Mouse (Mus musculus) forebrain, embryonic 12.5 days (tissue): ENCODE results near the gene Tstd2. TPM values are rescaled to one million over a fixed set of nuclear protein-coding genes. Genes with fewer than 3 reads are reported as not detected.
A peak's percentile ranks its signal among the peaks of the same experiment; 100 is the strongest.

Experiments used
- ATAC-seq: fragments of 200-750 bp; cut with Nextera tagmentation; 2 replicates; pipeline ENCODE4 v1.8.0; 2017; ENCODE audit warnings: moderate TSS enrichment; ENCODE audit not compliant: low FRiP score
- H3K27ac ChIP-seq: fragments of 300-500 bp; sonication (generic); 2 replicates; pipeline ENCODE4 v1.5.1; 2016; ENCODE audit warnings: mild to moderate bottlenecking
- H3K27me3 ChIP-seq: fragments of 300-500 bp; sonication (generic); 2 replicates; pipeline ENCODE4 v1.6.1; 2016; ENCODE audit warnings: mild to moderate bottlenecking
- H3K36me3 ChIP-seq: fragments of 300-500 bp; sonication (generic); replicated peaks from 2 replicates; pipeline ENCODE4 v1.6.1; 2016; ENCODE audit warnings: mild to moderate bottlenecking
- H3K4me1 ChIP-seq: fragments of 300-500 bp; sonication (generic); 2 replicates; pipeline ENCODE4 v1.6.1; 2016
- H3K4me2 ChIP-seq: fragments of 300-500 bp; sonication (generic); 2 replicates; pipeline ENCODE4 v1.6.1; 2016; ENCODE audit warnings: mild to moderate bottlenecking, moderate library complexity
- H3K4me3 ChIP-seq: fragments of 300-500 bp; sonication (generic); replicated peaks from 2 replicates; pipeline ENCODE4 v1.5.1; 2016; ENCODE audit warnings: mild to moderate bottlenecking
- H3K9ac ChIP-seq: fragments of 300-500 bp; sonication (generic); 2 replicates; pipeline ENCODE4 v1.6.1; 2016; ENCODE audit warnings: mild to moderate bottlenecking
- H3K9me3 ChIP-seq: fragments of 300-500 bp; sonication (generic); 2 replicates; pipeline ENCODE4 v1.6.1; 2016
- WGBS: fragments of 180-500 bp; shearing (Covaris S2); methylation state at CpG from one replicate; pipeline ENCODE4 v1.1.7; 2016; 5-methylcytosine and 5-hydroxymethylcytosine counted together
- polyA plus RNA-seq: library from polyadenylated mRNA; unstranded; fragments of >200 nt; fragmentation: Nextera tagmentation; extraction: Ambion mirVana; gene quantifications from 2 replicates; pipeline ENCODE4 v1.2.1, GENCODE M21; 2016

Gene Tstd2
- polyA plus RNA-seq, 1 experiment from 2014 or later = 60.6 TPM

DNA sequence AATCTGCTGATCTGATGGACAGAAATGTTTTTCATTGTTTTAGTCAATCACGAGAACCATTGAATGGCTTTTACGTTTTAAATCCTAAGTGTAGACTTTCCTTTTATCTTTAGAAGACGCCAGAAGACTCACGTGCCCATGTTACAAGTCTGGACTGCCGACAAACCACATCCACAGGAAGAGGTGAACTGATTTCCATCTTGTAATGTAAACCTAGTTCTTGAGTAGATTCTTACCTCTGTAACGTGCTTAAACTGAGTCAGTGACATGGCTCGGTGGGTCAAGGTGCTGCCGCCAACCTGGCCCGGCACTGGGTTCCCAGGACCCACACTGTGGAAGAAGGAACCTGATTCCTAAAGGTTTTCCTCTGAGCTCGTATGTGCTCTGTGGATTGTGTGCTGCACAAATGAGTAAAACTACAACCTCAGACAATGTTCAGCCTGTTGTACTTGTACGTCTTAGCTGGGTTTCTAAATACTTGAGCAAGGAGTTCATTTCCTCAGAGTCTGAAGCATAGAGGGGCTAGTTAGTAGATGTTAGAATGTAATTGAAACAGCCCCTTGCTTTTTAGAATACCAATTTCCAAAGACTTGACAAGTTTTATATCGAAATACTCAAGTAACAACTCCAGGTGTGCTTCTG lies 13.5 kb upstream of the Tstd2 start:
- Histone ChIP-seq H3K4me2 (no peak overlapping the region), H3K9ac (no peak overlapping the region), H3K4me3 (no peak overlapping the region), H3K36me3 (peaks cover 89% of the 10 kb centered on the region), H3K27ac (no peak overlapping the region), H3K4me1 (no peaks in the 10 kb centered on the region), H3K27me3 (no peaks in the 10 kb centered on the region), H3K9me3 (no peaks in the 10 kb centered on the region)
- 92% methylated on average over 12 of the region's 12 CpGs for WGBS
- no peak for ATAC-seq

DNA sequence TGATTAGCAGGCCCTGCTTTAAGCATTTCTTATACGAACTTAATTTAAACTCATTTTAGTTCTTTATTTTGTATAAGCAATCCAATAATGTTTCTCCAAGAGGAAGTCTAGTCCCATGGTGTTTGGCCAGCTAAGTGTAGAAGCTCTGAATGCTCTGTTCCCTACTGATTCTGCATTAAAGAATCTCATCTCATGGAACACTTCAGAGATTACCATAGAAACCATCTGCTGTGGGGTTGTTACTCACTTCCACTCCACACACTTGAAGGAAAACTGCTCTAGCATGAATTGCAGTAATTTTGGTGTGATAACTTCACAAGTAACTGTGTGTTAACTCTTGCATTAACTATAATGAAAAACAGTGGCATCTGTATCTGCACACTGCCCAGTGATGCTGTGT lies 8.4 kb upstream of the Tstd2 start:
- 88% methylated on average over 1 of the region's 1 CpGs for WGBS
- no peak overlapping the region for H3K27ac ChIP-seq
- H3K9ac ChIP-seq = no peak overlapping the region
- H3K27me3 ChIP-seq = no peaks in the 10 kb centered on the region
- no peak overlapping the region for H3K4me3 ChIP-seq
- H3K9me3 ChIP-seq = no peaks in the 10 kb centered on the region
- ATAC-seq = no peak
- peaks cover 50% of the 10 kb centered on the region for H3K36me3 ChIP-seq
- H3K4me1 ChIP-seq = no peaks in the 10 kb centered on the region
- H3K4me2 ChIP-seq = no peak overlapping the region

DNA sequence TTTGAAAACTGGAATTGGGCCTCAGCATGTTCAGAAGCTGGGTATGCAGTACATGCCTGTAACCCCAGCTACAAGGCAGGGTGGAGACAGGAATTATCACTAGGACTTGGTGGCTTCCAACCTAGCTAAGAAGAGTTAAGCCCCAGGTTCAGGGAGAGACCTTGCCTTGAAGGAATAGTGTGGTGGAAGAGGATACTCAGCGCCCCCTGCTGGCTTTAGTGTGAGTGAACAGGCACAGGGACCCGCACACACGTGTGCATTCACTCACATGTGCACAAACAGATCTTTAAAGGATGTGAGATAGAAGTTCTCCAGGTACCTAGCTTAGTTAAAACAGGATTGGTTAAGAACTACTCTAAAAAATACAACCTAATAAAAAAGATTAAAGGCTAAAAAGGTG lies 5.8 kb upstream of the Tstd2 start:
- H3K9me3 ChIP-seq = no peaks in the 10 kb centered on the region
- H3K4me2 ChIP-seq = no peak overlapping the region
- H3K27ac ChIP-seq = no peak overlapping the region
- 65% methylated on average over 3 of the region's 3 CpGs for WGBS
- no peak overlapping the region for H3K9ac ChIP-seq
- H3K4me1 ChIP-seq = peaks cover 16% of the 10 kb centered on the region
- no peak for ATAC-seq
- H3K4me3 ChIP-seq = no peak overlapping the region
- H3K36me3 ChIP-seq = peaks cover 30% of the 10 kb centered on the region
- no peaks in the 10 kb centered on the region for H3K27me3 ChIP-seq

DNA sequence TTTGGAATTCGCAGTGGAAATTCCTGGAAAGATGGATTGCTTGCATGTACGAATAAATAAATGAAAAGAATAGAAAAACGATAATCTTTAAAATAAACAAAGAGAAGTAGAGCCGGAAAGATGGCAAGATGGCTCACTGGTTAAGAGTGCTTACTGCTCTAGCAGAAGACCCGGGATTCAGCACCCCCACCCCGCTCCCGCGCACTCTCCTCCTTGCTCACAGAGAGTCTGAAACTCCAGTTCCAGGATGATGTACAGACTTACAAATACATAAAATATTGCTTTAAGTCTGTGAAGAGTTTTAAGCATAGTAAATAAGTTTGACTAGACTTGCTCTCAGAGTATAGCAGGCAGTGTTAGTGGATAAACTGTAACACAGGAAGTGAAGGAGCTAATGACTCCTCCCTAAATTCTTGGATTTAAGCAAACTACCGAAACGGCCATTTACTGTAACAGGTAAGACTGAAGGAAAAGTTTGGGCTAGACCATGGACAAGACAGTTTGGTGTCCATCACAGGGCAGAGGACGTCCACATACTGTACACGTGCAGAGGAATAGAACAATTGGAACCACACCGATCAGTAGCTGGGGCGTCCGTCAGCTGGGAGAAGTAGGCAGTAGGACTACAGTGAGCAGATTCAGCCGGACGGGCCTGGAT lies 736 bp downstream of the Tstd2 start:
- peaks cover 28% of the 10 kb centered on the region for H3K4me1 ChIP-seq
- 9% methylated on average over 17 of the region's 17 CpGs for WGBS

DNA sequence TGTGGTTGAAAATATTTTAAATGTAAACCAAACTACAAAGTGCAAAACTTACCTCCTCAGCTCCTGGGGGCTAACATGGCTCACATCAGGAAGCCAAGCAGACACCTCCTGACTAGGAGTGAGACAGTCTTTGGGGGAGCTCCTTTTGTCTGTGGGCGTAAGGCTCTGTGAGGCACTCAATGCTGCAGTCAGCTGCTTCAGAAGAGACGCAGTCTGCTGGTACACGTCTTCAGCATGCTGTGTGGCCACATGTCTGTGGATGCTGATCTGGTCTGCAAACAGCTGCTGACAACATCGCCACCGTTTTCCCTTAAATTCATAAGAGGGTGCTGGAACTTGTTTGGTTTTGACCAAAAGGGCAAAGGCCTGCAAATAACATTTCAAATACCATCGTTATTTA lies 6.7 kb downstream of the Tstd2 start:
- no peak overlapping the region for H3K9ac ChIP-seq
- H3K27ac ChIP-seq = no peak overlapping the region
- H3K36me3 ChIP-seq = peaks cover 74% of the 10 kb centered on the region
- H3K9me3 ChIP-seq = no peaks in the 10 kb centered on the region
- H3K4me3 ChIP-seq = no peak overlapping the region
- WGBS = 87% methylated on average over 6 of the region's 6 CpGs
- H3K4me1 ChIP-seq = peaks cover 2% of the 10 kb centered on the region
- H3K27me3 ChIP-seq = no peaks in the 10 kb centered on the region
- H3K4me2 ChIP-seq = no peak overlapping the region
- no peak for ATAC-seq

More for the DNA sequence above, 736 bp downstream of the Tstd2 start:
- peak overlapping the region; percentile 95 for H3K9ac ChIP-seq
- peaks cover 25% of the 10 kb centered on the region for H3K36me3 ChIP-seq
- no peaks in the 10 kb centered on the region for H3K27me3 ChIP-seq
- peak; percentile 78 for ATAC-seq
- peak overlapping the region; percentile 99 for H3K27ac ChIP-seq
- peak overlapping the region; percentile 88 for H3K4me3 ChIP-seq
- H3K9me3 ChIP-seq = no peaks in the 10 kb centered on the region
- H3K4me2 ChIP-seq = peak overlapping the region; percentile 69

DNA sequence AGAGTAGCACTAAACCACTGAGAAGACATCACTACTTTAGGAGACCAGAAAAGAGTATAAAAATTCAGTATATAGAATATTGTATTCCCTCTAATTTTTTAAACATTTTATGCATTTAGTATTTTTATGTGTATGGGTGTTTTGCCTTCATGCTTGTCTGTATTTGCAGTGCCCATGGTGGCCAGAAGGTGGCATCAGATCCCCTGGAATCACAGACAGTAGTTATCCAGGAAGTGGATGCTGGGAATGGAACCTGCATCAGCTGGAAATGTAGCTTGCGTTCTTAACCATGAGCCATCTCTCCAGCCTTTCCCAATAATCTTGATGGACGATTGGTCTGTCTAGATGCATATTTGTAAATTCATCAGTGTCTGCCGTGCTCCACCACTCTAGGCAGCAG lies 8.3 kb downstream of the Tstd2 start:
- Histone ChIP-seq H3K4me1 (no peaks in the 10 kb centered on the region), H3K4me2 (no peak overlapping the region), H3K27me3 (no peaks in the 10 kb centered on the region), H3K36me3 (peaks cover 79% of the 10 kb centered on the region), H3K4me3 (no peak overlapping the region), H3K9me3 (no peaks in the 10 kb centered on the region), H3K9ac (no peak overlapping the region), H3K27ac (no peak overlapping the region)
- ATAC-seq = no peak
- WGBS = 81% methylated on average over 3 of the region's 3 CpGs

DNA sequence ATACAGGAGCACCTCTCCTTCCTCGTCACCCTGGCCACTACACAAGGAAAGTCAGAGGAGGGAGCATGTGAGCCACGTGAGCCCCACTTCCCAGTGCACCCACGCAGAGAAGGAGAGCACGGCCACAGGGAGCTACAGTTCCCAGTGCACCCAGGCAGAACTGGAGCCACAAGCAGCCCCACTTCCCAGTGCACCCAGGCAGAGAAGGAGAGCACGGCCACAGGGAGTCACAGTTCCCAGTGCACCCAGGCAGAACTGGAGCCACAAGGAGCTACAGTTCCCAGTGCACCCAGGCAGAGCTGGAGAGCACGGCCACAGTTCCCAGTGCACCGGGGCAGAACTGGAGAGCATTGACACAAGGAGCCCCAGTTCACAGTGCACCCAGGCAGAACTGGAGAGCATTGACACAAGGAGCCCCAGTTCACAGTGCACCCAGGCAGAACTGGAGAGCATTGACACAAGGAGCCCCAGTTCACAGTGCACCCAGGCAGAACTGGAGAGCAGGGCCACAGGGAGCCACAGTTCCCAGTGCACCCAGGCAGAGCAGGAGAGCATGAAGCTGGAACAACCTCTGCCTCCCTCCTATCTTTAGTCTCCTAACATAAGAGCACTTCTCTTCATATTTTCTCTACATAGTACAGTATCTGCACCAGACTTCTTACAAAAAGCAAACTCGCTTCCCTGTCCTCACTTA lies 9.0 kb downstream of the Tstd2 start:
- 96% methylated on average over 8 of the region's 8 CpGs for WGBS
- no peaks in the 10 kb centered on the region for H3K9me3 ChIP-seq
- H3K4me3 ChIP-seq = no peak overlapping the region
- H3K36me3 ChIP-seq = peaks cover 80% of the 10 kb centered on the region
- no peak overlapping the region for H3K4me2 ChIP-seq
- ATAC-seq = no peak
- no peaks in the 10 kb centered on the region for H3K4me1 ChIP-seq
- H3K9ac ChIP-seq = no peak overlapping the region
- no peak overlapping the region for H3K27ac ChIP-seq
- no peaks in the 10 kb centered on the region for H3K27me3 ChIP-seq

DNA sequence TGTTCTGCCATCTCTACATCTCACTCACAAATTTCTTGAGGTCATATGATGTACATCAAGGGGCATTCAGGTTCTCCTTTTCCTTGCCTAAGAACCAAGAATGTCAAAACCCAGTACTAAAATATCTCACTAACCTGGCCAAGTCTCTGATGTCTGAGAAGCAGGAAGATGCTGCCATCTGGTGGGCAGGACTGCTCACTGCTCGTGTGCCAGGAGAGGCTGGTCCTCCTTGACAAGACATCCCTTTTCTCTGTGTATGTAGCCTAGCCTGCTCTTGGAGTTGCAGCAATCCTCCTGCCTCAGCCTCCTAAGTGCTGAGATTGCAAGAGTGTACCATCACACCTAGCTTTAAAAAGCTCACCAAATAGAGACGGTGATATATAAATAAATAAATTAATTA lies 12.0 kb downstream of the Tstd2 start:
- Histone ChIP-seq H3K4me1 (no peaks in the 10 kb centered on the region), H3K27me3 (no peaks in the 10 kb centered on the region), H3K4me2 (no peak overlapping the region), H3K27ac (no peak overlapping the region), H3K4me3 (no peak overlapping the region), H3K9me3 (no peaks in the 10 kb centered on the region), H3K36me3 (peaks cover 81% of the 10 kb centered on the region), H3K9ac (no peak overlapping the region)
- WGBS = 46% methylated on average over 2 of the region's 2 CpGs
- no peak for ATAC-seq

DNA sequence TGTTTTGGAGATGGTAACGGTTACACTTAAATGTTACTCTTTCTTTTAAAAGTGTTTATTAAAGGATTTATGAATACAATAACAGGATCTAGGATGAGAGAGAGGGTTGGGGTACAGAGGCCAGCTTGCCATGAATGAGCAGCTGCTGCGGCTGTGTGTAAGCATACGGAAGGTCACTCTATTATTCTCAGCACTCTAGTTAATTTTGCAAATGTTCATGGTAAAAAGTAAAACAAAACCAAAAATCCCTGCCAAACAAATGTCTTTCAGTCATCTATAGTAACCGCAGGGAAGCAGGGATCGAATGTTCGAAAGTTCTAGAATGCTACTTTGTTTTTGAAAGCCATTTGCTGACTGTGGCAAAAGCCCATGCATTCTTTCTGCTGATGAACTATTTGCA lies 15.1 kb downstream of the Tstd2 start:
- no peak overlapping the region for H3K27ac ChIP-seq
- H3K9me3 ChIP-seq = no peaks in the 10 kb centered on the region
- peaks cover 85% of the 10 kb centered on the region for H3K36me3 ChIP-seq
- WGBS = 91% methylated on average over 6 of the region's 6 CpGs
- no peak overlapping the region for H3K9ac ChIP-seq
- no peaks in the 10 kb centered on the region for H3K27me3 ChIP-seq
- no peak for ATAC-seq
- no peak overlapping the region for H3K4me2 ChIP-seq
- no peaks in the 10 kb centered on the region for H3K4me1 ChIP-seq
- H3K4me3 ChIP-seq = no peak overlapping the region

DNA sequence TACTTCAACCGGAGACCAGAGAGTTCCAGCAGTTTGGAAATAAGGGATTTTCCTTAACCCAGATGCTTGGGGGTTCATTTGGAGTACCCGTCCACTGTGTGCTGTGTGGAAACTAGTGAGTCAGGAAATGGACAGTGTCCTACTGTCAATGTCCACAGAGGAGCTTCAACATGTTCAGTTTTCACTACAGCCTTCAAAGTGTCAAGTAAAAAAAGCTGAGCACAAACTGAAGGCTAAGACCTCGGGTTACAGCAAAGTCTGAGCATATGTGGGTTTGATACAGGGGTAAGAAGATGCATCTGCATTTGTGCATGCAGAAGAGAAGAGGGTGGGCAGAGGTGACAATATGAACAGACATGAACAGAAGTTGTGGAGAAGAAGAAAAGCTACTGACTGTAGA lies 17.7 kb downstream of the Tstd2 start:
- no peak for ATAC-seq
- H3K9ac ChIP-seq = no peak overlapping the region
- no peaks in the 10 kb centered on the region for H3K27me3 ChIP-seq
- 85% methylated on average over 3 of the region's 3 CpGs for WGBS
- no peaks in the 10 kb centered on the region for H3K9me3 ChIP-seq
- peaks cover 97% of the 10 kb centered on the region for H3K36me3 ChIP-seq
- H3K4me2 ChIP-seq = no peak overlapping the region
- no peaks in the 10 kb centered on the region for H3K4me1 ChIP-seq
- no peak overlapping the region for H3K27ac ChIP-seq
- H3K4me3 ChIP-seq = no peak overlapping the region

DNA sequence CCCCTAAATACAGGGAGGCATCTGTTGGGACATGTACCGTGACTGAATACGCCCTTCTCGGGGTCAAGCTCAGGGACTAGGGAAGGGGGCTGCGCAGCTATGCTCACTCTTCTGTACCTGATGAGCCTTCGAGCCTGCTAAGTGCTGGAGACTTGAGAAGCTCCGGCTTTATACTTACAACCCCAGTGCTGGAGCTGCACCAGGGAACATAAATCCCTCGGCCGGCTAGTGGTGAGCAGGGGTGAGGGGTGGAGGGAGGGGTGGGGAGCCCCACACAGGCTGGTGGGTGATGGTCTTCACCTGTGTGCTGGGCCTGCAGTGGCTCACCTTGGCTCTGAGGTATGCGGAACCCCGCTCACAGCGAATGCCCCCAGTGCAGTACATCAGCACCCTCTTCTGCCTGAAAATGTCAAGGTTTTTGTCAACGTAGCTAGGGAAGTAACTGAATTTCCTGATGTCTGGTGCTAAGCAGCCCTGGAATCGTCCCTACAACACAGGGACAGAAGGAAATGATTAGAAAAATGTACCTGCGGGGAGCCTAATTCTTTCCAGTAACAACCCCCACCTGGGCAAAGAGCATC lies 18.9 kb downstream of the Tstd2 start:
- no peaks in the 10 kb centered on the region for H3K9me3 ChIP-seq
- no peak for ATAC-seq
- no peaks in the 10 kb centered on the region for H3K4me1 ChIP-seq
- no peaks in the 10 kb centered on the region for H3K27me3 ChIP-seq
- no peak overlapping the region for H3K4me2 ChIP-seq
- H3K4me3 ChIP-seq = no peak overlapping the region
- WGBS = 93% methylated on average over 14 of the region's 14 CpGs
- peaks cover 96% of the 10 kb centered on the region for H3K36me3 ChIP-seq
- no peak overlapping the region for H3K27ac ChIP-seq
- H3K9ac ChIP-seq = no peak overlapping the region

DNA sequence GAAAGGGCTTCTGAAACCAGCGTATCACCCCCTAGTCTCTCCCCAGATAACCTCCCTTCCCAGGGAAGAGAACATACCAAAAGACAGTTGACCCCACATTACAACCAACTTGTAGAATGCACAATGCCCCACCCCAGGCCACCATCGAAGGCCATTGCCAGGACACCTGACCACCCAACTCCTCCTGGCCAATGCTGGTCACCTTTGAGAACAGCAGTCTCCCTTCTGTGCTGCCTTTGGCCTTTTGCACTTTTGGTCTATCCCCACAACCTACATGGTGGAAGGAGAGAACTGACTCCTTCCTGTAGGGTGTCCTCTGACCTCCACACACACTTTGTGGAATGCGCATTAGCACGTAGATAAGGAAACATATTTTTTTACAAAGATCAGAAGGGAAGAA lies 21.0 kb downstream of the Tstd2 start:
- H3K27me3 ChIP-seq = no peaks in the 10 kb centered on the region
- H3K36me3 ChIP-seq = peaks cover 95% of the 10 kb centered on the region
- no peak overlapping the region; the same call in 1 of the 2 replicates for H3K9ac ChIP-seq
- no peak overlapping the region for H3K4me2 ChIP-seq
- H3K27ac ChIP-seq = no peak overlapping the region
- 92% methylated on average over 4 of the region's 4 CpGs for WGBS
- H3K9me3 ChIP-seq = no peaks in the 10 kb centered on the region
- H3K4me1 ChIP-seq = no peaks in the 10 kb centered on the region
- H3K4me3 ChIP-seq = no peak overlapping the region
- no peak for ATAC-seq
